Mouse (Mus musculus) large intestine, adult 2 months (tissue): Measurements from ENCODE around the gene Tgfb2. TPM values are rescaled to one million over a fixed set of nuclear protein-coding genes. Genes with fewer than 3 reads are reported as not detected.

Source experiments
- DNase-seq: peaks from one replicate; pipeline ENCODE4 v3.0.0-alpha.2; 2012; ENCODE audit warnings: low read depth, low spot score
- WGBS: fragments of 180-500 bp; shearing (Covaris S2); methylation state at CpG from one replicate; pipeline ENCODE4 v1.1.7; 2018; 5-methylcytosine and 5-hydroxymethylcytosine counted together
- polyA plus RNA-seq: library from polyadenylated mRNA; depleted of rRNA; stranded (reverse); fragments of >200 nt; gene quantifications from 2 replicates; pipeline ENCODE4 v1.2.3, GENCODE M21; 2012

Gene Tgfb2
- polyA plus RNA-seq, 1 experiment = 0.52 TPM

DNA sequence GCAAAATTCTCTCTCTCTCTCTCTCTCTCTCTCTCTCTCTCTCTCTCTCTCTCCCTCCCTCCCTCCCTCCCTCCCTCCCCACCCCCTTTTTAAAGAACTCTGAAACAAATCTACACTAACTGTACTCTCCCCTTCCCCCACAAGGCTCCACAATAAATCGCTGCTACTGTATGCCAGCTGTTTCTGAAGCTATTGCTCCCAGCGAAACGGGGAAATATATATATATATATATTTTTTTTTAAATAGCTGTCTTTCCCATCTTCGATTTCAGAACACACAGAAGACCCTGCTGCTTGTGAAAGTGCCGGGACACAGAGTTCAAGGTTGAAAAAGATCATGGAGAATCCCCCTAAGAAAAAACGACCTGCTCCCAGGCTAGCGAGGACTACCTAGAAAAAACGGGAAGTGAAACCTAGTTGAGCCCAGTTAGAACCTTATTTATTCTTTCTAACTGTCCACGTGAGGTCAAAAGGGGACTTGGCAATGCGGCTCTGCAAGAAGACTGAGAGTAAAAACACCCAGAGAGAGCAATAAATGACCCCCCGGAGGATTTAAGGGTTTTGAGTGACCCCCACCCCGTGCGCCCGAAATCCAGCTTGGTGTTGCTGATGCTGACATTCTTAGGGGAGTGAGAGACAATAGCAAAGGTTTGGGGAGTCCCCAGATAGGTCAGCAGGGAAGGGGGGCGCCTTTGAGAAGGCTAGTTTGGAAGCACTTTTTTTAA lies 2.4 kb downstream of the Tgfb2 start:
- WGBS = 2% methylated on average over 15 of the region's 15 CpGs
- DNase-seq = no peak

DNA sequence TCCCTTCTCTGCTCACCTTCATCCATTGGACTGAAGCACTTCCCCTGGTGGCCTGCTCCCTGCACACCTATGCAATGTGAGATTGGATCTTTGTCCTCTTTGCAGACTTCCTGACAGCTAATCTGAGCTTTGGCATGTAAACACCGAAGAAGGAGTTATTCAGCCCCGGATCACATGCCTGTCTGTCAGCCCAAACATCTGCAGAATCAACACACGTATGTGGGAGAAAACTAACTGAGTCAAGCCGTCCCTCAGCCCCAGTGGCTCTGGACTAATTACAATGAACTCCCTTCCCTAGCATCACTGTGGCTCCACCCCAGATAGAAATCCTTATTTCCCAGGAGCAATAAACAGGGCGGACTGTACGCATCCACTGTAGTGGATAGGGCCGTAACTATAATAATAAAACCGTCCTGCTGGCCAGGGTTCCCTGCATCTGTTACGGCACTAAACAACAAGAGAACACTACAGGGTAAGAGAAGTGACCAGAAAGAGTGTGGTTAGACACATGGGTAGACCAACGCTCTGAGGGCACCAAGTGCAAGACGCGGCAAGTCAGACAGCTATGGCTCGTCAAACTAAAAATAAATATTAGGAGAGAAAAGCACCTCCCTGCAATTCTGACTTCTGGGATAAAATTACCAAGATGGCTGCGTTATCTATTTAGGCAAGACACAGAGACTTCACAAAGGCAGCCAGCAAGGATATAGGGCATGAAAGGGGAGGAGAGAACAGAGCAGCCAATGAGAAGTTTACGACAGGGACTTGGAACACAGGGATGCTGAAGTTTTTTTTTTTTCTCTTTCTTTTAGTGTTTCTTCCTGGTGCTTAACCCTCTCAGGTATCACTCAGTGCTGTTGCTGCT lies 3.2 kb downstream of the Tgfb2 start:
- no peak for DNase-seq
- WGBS = 8% methylated on average over 15 of the region's 15 CpGs

DNA sequence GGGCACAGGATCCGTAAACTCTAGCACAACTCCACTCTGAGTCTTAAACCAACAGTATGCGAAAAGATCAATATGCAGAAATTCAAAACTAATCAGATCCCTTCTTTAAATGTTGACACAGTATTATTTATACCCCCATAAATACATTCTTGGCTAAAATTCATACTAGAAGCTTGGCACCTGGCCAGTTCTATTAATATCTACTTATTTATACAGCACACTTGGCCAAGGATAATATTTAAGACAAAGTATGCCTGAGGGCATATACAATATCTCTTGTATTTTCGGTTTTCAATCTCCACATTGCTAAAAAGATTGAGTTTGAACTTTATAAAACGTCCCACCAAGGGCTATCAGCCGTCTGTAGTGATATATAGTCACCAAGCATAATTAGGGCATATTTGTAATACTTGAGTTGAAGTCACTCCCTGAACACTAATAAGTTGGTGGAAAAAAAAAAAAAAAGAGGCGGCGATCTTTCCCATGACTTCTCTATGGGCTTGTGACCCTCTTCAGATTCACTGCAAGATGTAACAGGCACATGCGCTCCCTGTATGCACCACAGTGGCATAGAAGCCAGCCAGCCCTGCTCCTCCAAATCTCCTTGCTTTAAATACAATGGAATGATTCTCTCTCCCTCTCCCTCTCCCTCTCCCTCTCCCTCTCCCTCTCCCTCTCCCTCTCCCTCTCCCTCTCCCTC lies 4.4 kb downstream of the Tgfb2 start:
- 62% methylated on average over 8 of the region's 8 CpGs for WGBS
- DNase-seq = no peak

DNA sequence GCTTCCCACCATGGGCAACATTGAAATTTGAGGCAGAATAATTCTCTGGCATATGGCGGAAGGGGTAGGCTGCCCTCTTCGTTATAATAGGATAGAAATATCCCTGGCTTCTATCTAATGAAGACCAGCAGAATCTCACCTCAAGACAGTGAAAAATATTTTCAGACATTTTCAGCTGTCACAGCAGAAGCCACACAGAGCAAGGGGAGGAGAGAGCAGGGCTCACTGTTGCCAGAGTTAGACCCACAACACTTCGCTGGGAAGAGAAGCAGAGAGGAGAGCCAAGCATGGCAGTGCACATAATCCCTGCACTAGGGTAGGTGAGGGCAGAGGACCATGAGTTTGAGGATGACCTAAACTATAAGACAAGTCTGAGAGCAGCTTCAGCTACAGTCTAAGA lies 5.3 kb downstream of the Tgfb2 start:
- no peak for DNase-seq
- 78% methylated on average over 3 of the region's 3 CpGs for WGBS

DNA sequence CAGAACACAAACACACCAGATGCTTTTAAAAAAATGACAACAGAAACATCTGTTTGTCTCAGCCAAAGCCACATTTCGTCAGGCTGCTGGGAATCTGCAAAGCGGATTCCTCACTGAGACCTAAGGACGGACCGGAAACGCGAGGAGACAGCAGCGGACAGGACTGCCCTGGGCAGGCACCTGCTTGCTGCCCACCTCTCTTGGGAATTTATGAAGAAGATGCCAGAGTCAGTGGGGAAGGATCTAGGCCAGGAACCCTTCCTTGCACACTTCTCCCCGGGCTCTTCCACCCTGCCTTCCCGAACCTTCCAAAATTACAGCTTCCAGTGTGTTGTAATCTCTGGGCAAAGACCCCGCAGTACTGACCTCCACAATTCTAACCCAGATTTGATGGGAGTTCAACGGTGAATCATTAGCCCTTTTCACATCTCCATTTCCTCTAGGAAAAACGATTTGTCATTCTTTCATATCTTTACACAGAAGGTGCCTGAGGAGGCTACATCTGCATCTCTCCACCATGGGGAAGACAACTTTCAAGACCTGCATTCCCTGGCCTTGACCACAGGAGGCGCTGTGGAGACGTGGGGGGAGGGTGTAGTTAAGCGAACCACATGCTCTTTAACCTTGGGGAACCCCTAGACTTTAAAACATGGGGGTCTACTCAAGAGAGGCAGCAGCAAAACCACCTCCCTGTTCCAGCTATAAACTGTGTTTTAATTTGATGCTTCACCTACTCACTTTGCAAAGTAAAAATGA lies 7.0 kb downstream of the Tgfb2 start:
- WGBS = 66% methylated on average over 15 of the region's 15 CpGs
- no peak for DNase-seq

DNA sequence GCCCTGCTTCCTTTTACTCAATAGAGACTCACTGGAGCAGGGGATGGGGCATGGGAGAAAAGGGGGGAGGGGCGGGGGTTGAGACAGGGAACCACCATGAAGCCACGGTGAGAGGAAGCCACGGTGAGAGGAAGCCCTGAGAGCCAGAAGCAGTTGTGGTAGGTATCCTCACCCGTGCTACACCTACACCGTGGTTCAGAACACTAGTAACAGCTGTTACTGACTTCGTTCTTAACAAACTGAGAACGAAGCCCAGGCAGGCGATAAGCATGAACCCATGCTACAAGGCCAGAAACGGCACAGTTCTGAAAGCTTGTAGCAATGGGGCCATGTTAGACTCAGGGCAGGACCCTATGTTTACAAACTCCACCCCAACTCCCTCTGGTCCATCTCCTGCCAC lies 9.6 kb downstream of the Tgfb2 start:
- 80% methylated on average over 9 of the region's 9 CpGs for WGBS
- no peak for DNase-seq

DNA sequence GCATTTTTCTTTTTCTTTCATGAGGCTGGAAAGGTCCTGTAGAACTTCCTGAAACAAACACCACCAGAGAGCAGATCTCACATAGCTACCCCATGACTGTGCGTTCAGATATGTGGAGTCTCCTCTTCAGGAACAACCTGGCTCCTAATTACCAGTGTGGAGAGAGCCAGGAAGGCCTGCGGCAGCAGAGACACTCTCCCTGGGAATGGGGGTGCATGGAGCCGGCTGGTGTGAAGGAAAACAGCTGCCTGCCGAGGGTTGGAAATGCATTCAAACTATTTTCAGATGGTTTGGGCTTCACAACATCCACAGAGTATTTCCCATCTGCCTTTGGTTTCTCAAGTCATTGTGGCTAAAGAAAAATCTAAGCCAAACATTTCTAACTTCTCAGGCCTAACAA lies 10.4 kb downstream of the Tgfb2 start:
- no peak for DNase-seq

DNA sequence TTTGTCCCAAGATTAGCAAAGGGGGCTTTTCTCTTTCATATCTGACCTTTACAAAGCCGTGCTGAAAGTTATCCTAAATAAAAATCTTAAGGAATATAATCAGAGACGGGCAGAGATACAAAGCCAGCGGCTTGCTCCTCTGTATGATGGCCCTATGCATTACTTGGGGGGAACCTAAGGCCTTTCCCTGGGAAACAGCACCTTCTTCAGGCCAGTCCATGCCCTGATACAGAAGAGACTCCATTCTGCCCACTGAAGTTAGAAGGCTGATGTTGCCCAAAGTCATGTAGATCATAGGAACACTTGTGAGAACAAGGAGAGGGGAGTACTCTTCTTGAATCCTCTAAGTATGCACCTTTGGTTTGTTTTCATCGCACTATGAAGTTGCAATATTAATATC lies 13.4 kb downstream of the Tgfb2 start:
- 84% methylated on average over 4 of the region's 4 CpGs for WGBS
- no peak for DNase-seq

More for the DNA sequence above, 10.4 kb downstream of the Tgfb2 start:
- 64% methylated on average over 4 of the region's 4 CpGs for WGBS

DNA sequence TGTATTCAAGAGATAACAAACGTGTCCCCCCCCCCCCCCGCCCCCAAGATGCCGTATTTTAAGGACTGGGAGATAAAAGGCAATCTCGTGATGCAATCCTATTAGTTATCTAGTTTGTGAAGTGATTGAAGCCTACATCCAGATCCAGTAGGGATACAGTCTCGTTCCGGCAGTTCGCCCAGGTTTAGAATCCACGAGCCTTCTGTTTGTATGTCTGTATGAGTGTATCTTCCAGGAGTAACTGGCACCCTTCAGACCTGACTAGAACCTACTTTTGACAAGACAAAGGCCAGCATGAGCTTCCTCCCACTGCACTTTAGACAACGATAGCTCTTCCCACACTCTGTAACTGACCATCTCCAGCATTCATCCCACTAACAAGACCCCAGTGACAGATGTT lies 14.1 kb downstream of the Tgfb2 start:
- DNase-seq = no peak
- WGBS = 84% methylated on average over 9 of the region's 9 CpGs

DNA sequence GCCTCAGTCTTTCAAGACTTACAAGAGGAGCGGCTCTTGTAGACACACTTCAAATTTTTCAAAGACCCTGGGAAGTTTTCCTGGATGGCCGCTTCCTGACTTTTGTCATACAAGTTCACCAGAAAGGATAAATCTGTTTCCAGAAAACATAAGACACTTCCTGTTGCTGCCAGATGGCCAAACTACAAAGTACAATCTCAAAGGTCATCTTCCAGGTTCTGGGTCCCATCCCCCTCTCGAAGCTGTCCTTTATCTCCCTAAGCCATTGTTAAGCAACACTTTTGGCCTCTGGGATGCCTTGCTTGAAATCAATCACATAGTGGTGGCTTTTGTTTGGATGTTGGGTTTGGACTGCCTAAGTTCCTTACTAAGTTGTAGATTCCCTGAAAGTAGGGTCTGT lies 21.7 kb downstream of the Tgfb2 start:
- no peak for DNase-seq
- 87% methylated on average over 3 of the region's 3 CpGs for WGBS

DNA sequence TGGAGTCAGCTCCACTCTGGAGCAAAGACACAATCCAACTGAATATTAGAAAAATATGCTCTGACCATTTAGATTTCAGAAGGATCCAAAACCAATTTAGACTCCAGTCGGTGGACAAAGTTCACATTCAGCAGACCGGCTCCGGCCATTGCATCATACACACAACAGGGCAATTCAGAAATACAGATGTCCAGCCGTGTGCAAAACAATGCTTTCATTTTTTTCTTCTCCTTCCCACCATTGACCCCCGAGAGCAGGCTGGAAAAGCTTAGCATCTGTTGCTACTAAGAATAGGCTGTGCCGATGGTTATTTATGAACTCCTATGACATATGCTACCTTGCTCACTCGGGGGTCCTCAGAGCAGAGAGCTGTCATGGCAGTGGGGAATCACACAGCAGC lies 23.2 kb downstream of the Tgfb2 start:
- WGBS = 43% methylated on average over 7 of the region's 7 CpGs
- DNase-seq = no peak

DNA sequence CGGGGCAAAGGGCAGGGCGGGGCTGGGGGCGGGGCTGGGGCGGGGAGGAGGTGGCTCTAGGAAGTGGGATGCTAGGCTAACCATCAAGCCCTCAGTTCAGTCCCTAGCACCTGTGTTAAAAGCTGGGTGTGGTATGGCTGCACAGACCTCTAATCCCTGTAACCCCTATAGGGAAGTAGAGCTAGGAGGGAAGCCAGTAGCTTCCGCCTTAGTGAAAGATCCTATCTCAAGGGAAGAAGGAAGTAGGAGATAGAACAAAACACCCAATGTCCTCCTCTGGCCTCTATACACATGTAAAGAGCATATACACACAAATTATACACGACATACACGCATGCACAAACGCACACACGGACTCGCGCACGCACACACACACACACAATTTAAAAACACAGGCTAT lies 28.2 kb downstream of the Tgfb2 start:
- WGBS = 73% methylated on average over 12 of the region's 12 CpGs
- no peak for DNase-seq

DNA sequence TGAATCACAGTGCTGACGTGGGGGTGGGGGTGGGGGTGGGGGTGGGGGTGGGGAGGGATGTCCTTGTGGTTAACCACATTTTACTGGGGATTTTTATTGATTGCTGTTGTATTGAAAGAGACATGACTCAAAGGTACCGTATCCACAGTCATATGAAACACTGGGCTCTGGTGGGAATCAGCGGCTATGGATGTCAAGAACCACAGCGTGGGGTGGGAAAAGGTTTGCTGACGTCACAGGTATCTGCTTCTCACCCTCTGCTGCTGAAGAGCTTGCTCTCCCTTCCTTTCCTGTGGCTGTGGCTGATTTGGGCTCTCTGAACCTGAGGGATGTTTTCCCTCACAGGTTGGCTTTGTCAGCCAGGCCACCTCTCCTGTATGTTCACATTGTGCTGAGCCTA lies 29.6 kb downstream of the Tgfb2 start:
- no peak for DNase-seq
- 68% methylated on average over 5 of the region's 5 CpGs for WGBS

DNA sequence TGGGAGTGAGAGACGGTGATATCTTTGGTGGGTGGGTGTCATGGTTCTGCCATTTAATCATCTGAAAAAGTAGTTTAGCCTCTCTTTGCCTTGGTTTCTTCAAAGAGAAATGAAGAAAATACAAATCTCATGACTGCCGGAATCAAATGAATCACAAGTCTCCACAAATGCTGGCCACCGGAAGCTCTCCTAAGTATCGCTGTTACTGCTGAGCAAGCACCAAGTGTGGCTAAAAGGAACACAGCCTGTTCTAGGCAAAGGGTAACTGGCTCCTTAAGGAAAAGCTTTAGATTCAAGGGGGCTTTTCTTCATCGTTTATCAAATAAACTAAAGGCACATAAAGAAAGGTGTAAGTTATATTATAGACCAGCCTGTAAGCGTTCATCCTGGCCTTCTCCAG lies 30.5 kb downstream of the Tgfb2 start:
- WGBS = 76% methylated on average over 6 of the region's 6 CpGs
- no peak for DNase-seq

DNA sequence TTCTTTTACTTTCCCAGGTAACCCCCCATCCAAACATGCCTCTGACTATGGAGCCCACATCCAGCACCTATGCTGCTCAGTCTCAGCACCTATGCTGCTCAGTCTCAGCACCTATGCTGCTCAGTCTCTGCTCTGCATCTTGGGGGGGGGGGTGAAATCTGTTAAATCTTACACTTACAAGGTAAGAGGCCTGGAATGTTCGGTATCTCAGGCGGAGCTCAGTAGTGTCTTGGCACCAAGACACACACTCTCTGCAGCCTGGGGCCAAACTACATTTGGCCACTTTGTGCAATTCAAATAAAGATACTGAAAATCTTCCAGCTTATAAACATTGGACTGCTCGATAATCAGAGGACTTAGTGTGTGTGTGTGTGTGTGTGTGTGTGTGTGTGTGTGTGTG lies 31.2 kb downstream of the Tgfb2 start:
- WGBS = 42% methylated on average over 3 of the region's 3 CpGs
- DNase-seq = no peak

DNA sequence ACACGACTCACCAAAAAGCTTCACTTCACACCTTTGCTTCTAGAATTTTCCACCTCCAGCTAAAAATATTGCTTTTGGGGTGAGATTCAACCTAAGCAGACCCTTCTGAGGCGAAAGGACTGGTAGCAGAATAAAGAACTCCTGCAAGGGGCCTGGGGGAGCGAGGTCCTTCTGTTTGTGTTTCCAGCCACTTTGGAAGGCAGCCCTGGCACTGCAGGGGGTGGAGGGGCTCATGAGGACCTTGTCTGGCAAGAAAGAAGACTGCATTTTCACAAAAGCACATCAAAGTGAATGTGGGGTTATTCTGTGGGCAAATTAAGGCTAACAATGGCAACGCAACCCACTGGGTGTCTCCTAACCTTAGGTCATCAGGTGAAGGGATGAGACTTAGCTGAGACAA lies 32.6 kb downstream of the Tgfb2 start:
- WGBS = 81% methylated on average over 4 of the region's 4 CpGs

DNA sequence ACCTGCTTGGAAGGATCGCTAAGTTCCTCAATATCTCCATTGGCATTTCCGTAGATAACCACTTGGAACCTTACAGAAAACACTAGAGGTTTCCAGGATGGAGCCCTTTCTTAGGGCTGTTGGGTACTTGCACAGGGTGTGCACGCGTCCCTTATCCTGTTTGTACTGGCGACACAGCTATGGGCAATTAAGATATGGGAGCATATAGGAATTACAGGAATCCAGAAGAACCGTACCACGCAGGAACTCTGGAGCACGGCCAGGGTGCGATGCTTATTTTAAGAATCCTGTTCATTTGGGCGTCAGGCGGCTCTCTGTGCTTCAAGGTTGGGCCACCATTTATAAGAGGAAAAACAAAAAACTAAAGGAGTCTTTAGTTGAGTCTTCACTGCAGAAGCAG lies 42.4 kb downstream of the Tgfb2 start:
- no peak for DNase-seq
- WGBS = 86% methylated on average over 11 of the region's 11 CpGs

More for the DNA sequence above, 32.6 kb downstream of the Tgfb2 start:
- DNase-seq = no peak

DNA sequence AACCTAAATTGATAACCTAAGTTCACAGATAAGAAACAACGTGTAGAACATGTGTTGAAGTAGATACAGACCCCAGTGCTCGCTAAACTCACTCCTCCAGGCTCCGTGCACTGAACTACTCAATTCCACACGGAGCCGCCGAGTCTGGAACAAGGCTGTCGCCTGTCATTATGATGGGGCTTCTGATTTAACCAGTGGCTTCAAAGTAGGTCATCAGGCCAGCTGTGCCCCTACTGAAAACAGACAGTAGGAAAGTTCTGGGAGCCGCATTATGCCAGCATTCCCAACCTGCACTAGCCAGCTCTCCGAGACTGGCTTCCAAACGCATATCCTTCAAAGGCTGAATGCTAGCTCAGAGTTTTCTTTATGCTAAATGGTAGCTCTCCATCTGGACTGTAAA lies 42.8 kb downstream of the Tgfb2 start:
- DNase-seq = no peak
- 84% methylated on average over 10 of the region's 10 CpGs for WGBS

DNA sequence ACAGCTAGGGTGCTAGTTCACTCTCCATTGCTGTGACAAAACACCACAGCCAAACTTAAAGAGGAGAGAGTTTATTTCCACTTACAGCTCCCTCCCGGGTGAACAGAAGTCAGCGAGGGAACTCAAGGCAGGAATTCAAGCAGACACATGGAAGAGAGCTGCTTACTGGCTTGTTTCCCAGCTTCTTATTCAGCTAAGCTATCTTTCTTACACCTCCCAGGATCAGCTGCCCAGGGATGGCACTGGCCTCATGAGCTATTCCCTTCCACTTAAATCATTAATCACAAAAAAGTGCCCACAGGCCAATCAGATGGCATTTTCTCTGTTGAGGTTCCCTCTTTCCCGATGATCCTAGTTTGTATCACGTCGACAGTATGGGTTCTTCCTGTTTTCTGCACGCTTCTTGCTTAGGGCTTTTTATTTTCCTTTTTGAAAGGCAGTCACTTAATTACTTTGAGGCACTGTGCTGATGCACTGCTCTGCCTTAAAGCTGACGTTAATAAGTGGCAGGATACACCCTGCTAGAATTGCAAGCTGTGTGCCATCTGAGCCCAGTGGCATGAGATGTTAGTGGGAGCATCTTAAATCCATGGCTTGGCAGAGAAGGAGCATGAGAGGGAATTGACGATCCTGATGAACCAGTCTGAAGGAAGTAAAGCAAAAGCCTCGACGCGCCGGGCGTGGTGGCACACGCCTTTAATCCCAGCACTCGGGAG lies 44.4 kb downstream of the Tgfb2 start:
- 78% methylated on average over 15 of the region's 15 CpGs for WGBS
- DNase-seq = no peak
